Mouse (Mus musculus): ENCODE results near the gene Hist1h3e. TPM values are rescaled to one million over a fixed set of nuclear protein-coding genes. Genes with fewer than 3 reads are reported as not detected.
"Not testable (repeated sequence)": the region's sequence is repeated elsewhere in the genome, so short reads cannot be mapped to it uniquely, and the experiment has no call there.

Hist1h3e gene
- polyA plus RNA-seq, 1 experiment = 2.8 TPM

GRCm38 (mm10) chr13:23577835-23578234 lies 15.7 kb upstream of the Hist1h3e start:
- H3ac ChIP-seq (ENCODE audit: control insufficient read depth, insufficient read length, low read depth) = no peak overlapping the region
- no peak overlapping the region for H3K4me3 ChIP-seq (ENCODE audit: insufficient read depth, poor library complexity, severe bottlenecking)
- no peaks in the 10 kb centered on the region for H3K79me2 ChIP-seq (ENCODE audit: control insufficient read depth, insufficient read depth)
- no peak for TF ChIP-seq FOSL1 (IDR thresholded peaks at IDR 0.05; ENCODE audit: insufficient read depth, low read length, poor library complexity, severe bottlenecking)
- no peaks in the 10 kb centered on the region for H3K27me3 ChIP-seq (ENCODE audit: control insufficient read depth, insufficient read depth, insufficient read length)
- no peaks in the 10 kb centered on the region for H3K36me3 ChIP-seq (ENCODE audit: control insufficient read depth, insufficient read depth)
- H3K79me3 ChIP-seq (ENCODE audit: low read depth) = no peaks in the 10 kb centered on the region

GRCm38 (mm10) chr13:23576906-23577639 lies 14.9 kb upstream of the Hist1h3e start:
- Histone ChIP-seq H3ac (ENCODE audit: control insufficient read depth, insufficient read length, low read depth) (peak overlapping the region; percentile 55), H3K4me3 (ENCODE audit: insufficient read depth, poor library complexity, severe bottlenecking) (peak overlapping the region; percentile 35), H3K79me3 (ENCODE audit: low read depth) (no peaks in the 10 kb centered on the region), H3K79me2 (ENCODE audit: control insufficient read depth, insufficient read depth) (no peaks in the 10 kb centered on the region), H3K27me3 (ENCODE audit: control insufficient read depth, insufficient read depth, insufficient read length) (no peaks in the 10 kb centered on the region), H3K36me3 (ENCODE audit: control insufficient read depth, insufficient read depth) (no peaks in the 10 kb centered on the region)
- TF ChIP-seq CTCF (IDR thresholded peaks at IDR 0.05; ENCODE audit: control insufficient read depth, insufficient read depth, insufficient read length) = no peak
- TF ChIP-seq MYOD1 (IDR thresholded peaks at IDR 0.05; ENCODE audit: control insufficient read depth, insufficient read length, low read depth) = no peak
- TF ChIP-seq MAX (IDR thresholded peaks at IDR 0.05) = no peak
- TF ChIP-seq CEBPB (IDR thresholded peaks at IDR 0.05; ENCODE audit: low read depth) = no peak
- no peak for TF ChIP-seq MYOG (IDR thresholded peaks at IDR 0.05; ENCODE audit: control insufficient read depth, extremely low read depth, insufficient read length)
- no peak for TF ChIP-seq USF1 (IDR thresholded peaks at IDR 0.05; ENCODE audit: low read depth)
- TF ChIP-seq FOSL1 (IDR thresholded peaks at IDR 0.05; ENCODE audit: insufficient read depth, low read length, poor library complexity, severe bottlenecking) = no peak

- no peaks in the 10 kb centered on the region for H3K36me3 ChIP-seq (ENCODE audit: control insufficient read depth, insufficient read depth)
Observed at GRCm38 (mm10) chr13:23576351-23576881, 14.2 kb upstream of the Hist1h3e start.

GRCm38 (mm10) chr13:23575864-23576313 lies 13.7 kb upstream of the Hist1h3e start:
- Histone ChIP-seq H3ac (ENCODE audit: control insufficient read depth, insufficient read length, low read depth) (peak overlapping the region; percentile 34), H3K4me3 (ENCODE audit: insufficient read depth, poor library complexity, severe bottlenecking) (peak overlapping the region; percentile 35)
- H3K79me3 ChIP-seq (ENCODE audit: low read depth); H3K36me3 ChIP-seq (ENCODE audit: control insufficient read depth, insufficient read depth); H3K27me3 ChIP-seq (ENCODE audit: control insufficient read depth, insufficient read depth, insufficient read length); H3K79me2 ChIP-seq (ENCODE audit: control insufficient read depth, insufficient read depth): not testable (repeated sequence)

More at GRCm38 (mm10) chr13:23576351-23576881, 14.2 kb upstream of the Hist1h3e start:
- TF ChIP-seq CTCF (IDR thresholded peaks at IDR 0.05; ENCODE audit: control insufficient read depth, insufficient read depth, insufficient read length) (no peak), MYOG (IDR thresholded peaks at IDR 0.05; ENCODE audit: control insufficient read depth, extremely low read depth, insufficient read length) (no peak), FOSL1 (IDR thresholded peaks at IDR 0.05; ENCODE audit: insufficient read depth, low read length, poor library complexity, severe bottlenecking) (no peak), MYOD1 (IDR thresholded peaks at IDR 0.05; ENCODE audit: control insufficient read depth, insufficient read length, low read depth) (no peak), MAX (IDR thresholded peaks at IDR 0.05) (no peak), USF1 (IDR thresholded peaks at IDR 0.05; ENCODE audit: low read depth) (no peak), CEBPB (IDR thresholded peaks at IDR 0.05; ENCODE audit: low read depth) (no peak)
- peak overlapping the region; percentile 35 for H3K4me3 ChIP-seq (ENCODE audit: insufficient read depth, poor library complexity, severe bottlenecking)
- H3ac ChIP-seq (ENCODE audit: control insufficient read depth, insufficient read length, low read depth) = peak overlapping the region; percentile 55
- H3K79me2 ChIP-seq (ENCODE audit: control insufficient read depth, insufficient read depth) = no peaks in the 10 kb centered on the region
- H3K79me3 ChIP-seq (ENCODE audit: low read depth) = no peaks in the 10 kb centered on the region
- no peaks in the 10 kb centered on the region for H3K27me3 ChIP-seq (ENCODE audit: control insufficient read depth, insufficient read depth, insufficient read length)

GRCm38 (mm10) chr13:23575271-23575851 lies 13.2 kb upstream of the Hist1h3e start, which contains the start of gene Hist1h3d:
Gene Hist1h3d (plus strand): TSS chr13:23575763.
- Histone ChIP-seq H3ac (ENCODE audit: control insufficient read depth, insufficient read length, low read depth) (peak within 1 kb of the TSS; percentile 55), H3K27me3 (ENCODE audit: control insufficient read depth, insufficient read depth, insufficient read length) (no peaks in the 10 kb centered on the region), H3K36me3 (ENCODE audit: control insufficient read depth, insufficient read depth) (no peaks in the 10 kb centered on the region), H3K4me3 (ENCODE audit: insufficient read depth, poor library complexity, severe bottlenecking) (peak within 1 kb of the TSS; percentile 35), H3K79me3 (ENCODE audit: low read depth) (no peaks in the 10 kb centered on the region), H3K79me2 (ENCODE audit: control insufficient read depth, insufficient read depth) (no peaks in the 10 kb centered on the region)
- TF ChIP-seq MYOD1 (IDR thresholded peaks at IDR 0.05; ENCODE audit: control insufficient read depth, insufficient read length, low read depth) = no peak
- no peak for TF ChIP-seq USF1 (IDR thresholded peaks at IDR 0.05; ENCODE audit: low read depth)
- no peak for TF ChIP-seq FOSL1 (IDR thresholded peaks at IDR 0.05; ENCODE audit: insufficient read depth, low read length, poor library complexity, severe bottlenecking)
- no peak for TF ChIP-seq MAX (IDR thresholded peaks at IDR 0.05)

- not testable (repeated sequence) for H3K79me3 ChIP-seq (ENCODE audit: low read depth); H3K79me2 ChIP-seq (ENCODE audit: control insufficient read depth, insufficient read depth); H3K4me3 ChIP-seq (ENCODE audit: insufficient read depth, poor library complexity, severe bottlenecking); H3ac ChIP-seq (ENCODE audit: control insufficient read depth, insufficient read length, low read depth); H3K27me3 ChIP-seq (ENCODE audit: control insufficient read depth, insufficient read depth, insufficient read length); H3K36me3 ChIP-seq (ENCODE audit: control insufficient read depth, insufficient read depth)
Observed at GRCm38 (mm10) chr13:23574546-23575170, 12.5 kb upstream of the Hist1h3e start.

GRCm38 (mm10) chr13:23573898-23574524 lies 11.8 kb upstream of the Hist1h3e start, which contains the start of the genes Hist1h2bf and Hist1h2ad:
Gene Hist1h2bf (minus strand): TSS chr13:23574196.
Gene Hist1h2ad (plus strand): TSS chr13:23574381.
- H3K79me2 ChIP-seq (ENCODE audit: control insufficient read depth, insufficient read depth); H3K27me3 ChIP-seq (ENCODE audit: control insufficient read depth, insufficient read depth, insufficient read length); H3K36me3 ChIP-seq (ENCODE audit: control insufficient read depth, insufficient read depth); H3K79me3 ChIP-seq (ENCODE audit: low read depth): not testable (repeated sequence)
- Histone ChIP-seq H3ac (ENCODE audit: control insufficient read depth, insufficient read length, low read depth) (peak within 1 kb of the TSS; percentile 53), H3K4me3 (ENCODE audit: insufficient read depth, poor library complexity, severe bottlenecking) (peak within 1 kb of the TSS; percentile 25)

- peak overlapping the region; percentile 53 for H3ac ChIP-seq (ENCODE audit: control insufficient read depth, insufficient read length, low read depth)
- peak overlapping the region; percentile 25 for H3K4me3 ChIP-seq (ENCODE audit: insufficient read depth, poor library complexity, severe bottlenecking)
- H3K79me3 ChIP-seq (ENCODE audit: low read depth); H3K27me3 ChIP-seq (ENCODE audit: control insufficient read depth, insufficient read depth, insufficient read length); H3K79me2 ChIP-seq (ENCODE audit: control insufficient read depth, insufficient read depth); H3K36me3 ChIP-seq (ENCODE audit: control insufficient read depth, insufficient read depth): not testable (repeated sequence)
Observed at GRCm38 (mm10) chr13:23573034-23573897, 11.1 kb upstream of the Hist1h3e start.

Data from C2C12 (cell line).